Mouse (Mus musculus) gastrocnemius, postnatal 14 days (tissue): ENCODE measurements at regions not wholly inside any gene's neighbourhood (a gene's known extent, or its start where the extent isn't known, plus 50 kb on each side); places are given as distances from the start of the nearest gene placed in this dataset.

Experiments
- DNase-seq: peaks from one replicate; pipeline ENCODE4 v3.0.0; 2021; ENCODE audit warnings: mixed read lengths
- intact Hi-C: fragments of 180-260 bp; cut with DNase I; formaldehyde crosslinking; loops from one replicate; pipeline ENCODE4 v1.15.1; 2025; ENCODE audit warnings: low total_unique reads

GRCm38 (mm10) chr13:16100253-16100652, 88.6 kb downstream of the Inhba start:
- no peak for DNase-seq
- intact Hi-C loops, result no loop called here

- intact Hi-C loops, result no loop called here
These were observed 103.2 kb downstream of the Inhba start for GRCm38 (mm10) chr13:16114837-16115236.

GRCm38 (mm10) chr13:16146686-16147085, 135.0 kb downstream of the Inhba start:
- intact Hi-C loops, result no loop called here

More at GRCm38 (mm10) chr13:16114837-16115236, 103.2 kb downstream of the Inhba start:
- DNase-seq, result no peak

GRCm38 (mm10) chr13:16154926-16155325, 143.3 kb downstream of the Inhba start:
- intact Hi-C loops, result no loop called here
- no peak for DNase-seq

More at GRCm38 (mm10) chr13:16146686-16147085, 135.0 kb downstream of the Inhba start:
- DNase-seq, result no peak

- intact Hi-C loops, result no loop called here
- DNase-seq, result no peak
These were observed 153.7 kb downstream of the Inhba start for GRCm38 (mm10) chr13:16165204-16165894.

GRCm38 (mm10) chr13:16196692-16197091, 185.0 kb downstream of the Inhba start:
- DNase-seq, result no peak
- intact Hi-C loops, result no loop called here

GRCm38 (mm10) chr13:16200046-16200445, 188.4 kb downstream of the Inhba start:
- intact Hi-C loops, result no loop called here

GRCm38 (mm10) chr13:16203147-16203546, 191.5 kb downstream of the Inhba start:
- no peak for DNase-seq
- intact Hi-C loops, result no loop called here

More at GRCm38 (mm10) chr13:16200046-16200445, 188.4 kb downstream of the Inhba start:
- no peak for DNase-seq

- no peak for DNase-seq
These were observed 192.4 kb downstream of the Inhba start for GRCm38 (mm10) chr13:16204097-16204496.

GRCm38 (mm10) chr13:16211482-16211881, 199.8 kb downstream of the Inhba start:
- intact Hi-C loops, result no loop called here
- DNase-seq, result no peak

More at GRCm38 (mm10) chr13:16204097-16204496, 192.4 kb downstream of the Inhba start:
- intact Hi-C loops, result no loop called here

GRCm38 (mm10) chr13:16219877-16220276, 208.2 kb downstream of the Inhba start:
- intact Hi-C loops, result no loop called here

GRCm38 (mm10) chr13:16222942-16223600, 211.4 kb downstream of the Inhba start:
- intact Hi-C loops, result no loop called here
- no peak for DNase-seq

More at GRCm38 (mm10) chr13:16219877-16220276, 208.2 kb downstream of the Inhba start:
- DNase-seq, result no peak

- intact Hi-C loops, result no loop called here
- no peak for DNase-seq
These were observed 249.5 kb downstream of the Inhba start for GRCm38 (mm10) chr13:16261145-16261544.

- no peak for DNase-seq
- intact Hi-C loops, result no loop called here
These were observed 268.3 kb downstream of the Inhba start for GRCm38 (mm10) chr13:16279974-16280373.

GRCm38 (mm10) chr13:16280742-16281141, 269.1 kb downstream of the Inhba start:
- no peak for DNase-seq
- intact Hi-C loops, result no loop called here

GRCm38 (mm10) chr13:16281777-16282176, 270.1 kb downstream of the Inhba start:
- no peak for DNase-seq
- intact Hi-C loops, result no loop called here

- DNase-seq, result no peak
- intact Hi-C loops, result no loop called here
These were observed 270.6 kb downstream of the Inhba start for GRCm38 (mm10) chr13:16282230-16282629.

- DNase-seq, result no peak
- intact Hi-C loops, result no loop called here
These were observed 271.7 kb downstream of the Inhba start for GRCm38 (mm10) chr13:16283336-16283735.

GRCm38 (mm10) chr13:16289633-16290032, 278.0 kb downstream of the Inhba start:
- DNase-seq, result no peak
- intact Hi-C loops, result no loop called here

GRCm38 (mm10) chr13:16290784-16291183, 279.1 kb downstream of the Inhba start:
- intact Hi-C loops, result no loop called here
- no peak for DNase-seq
